7 mouse cellular contexts compared by ENCODE assay signal in genomic region chr10:122987671-122988128, GRCm38 (mm10).
DNase-seq lines count a peak whose midpoint lies in the region; TF ChIP-seq lines count a peak whose summit lies in the region.

No protein-coding gene starts in this region.

- peaks cover 5 to 9% of the 10 kb centered on the region in 2 experiments for H3K4me1 ChIP-seq in ES-E14 (ENCODE audit: control insufficient read depth in 2 of 2, insufficient read depth in 2 of 2, low read length in 2 of 2, poor library complexity in 1 of 2)
- peaks cover 3% of the 10 kb centered on the region for H3K4me1 ChIP-seq in bone marrow, adult 2 months (ENCODE audit: control insufficient read depth, insufficient read depth, low read length)
- peaks cover 43% of the 10 kb centered on the region for H3K4me1 ChIP-seq in erythroblast, embryonic 14.5 days (ENCODE audit: control insufficient read depth)

- no peaks in the 10 kb centered on the region for H3K9me3 ChIP-seq in ES-E14 (ENCODE audit: control insufficient read depth, insufficient read depth, low read depth, low read length)
- H3K9me3 ChIP-seq in erythroblast, embryonic 14.5 days (ENCODE audit: control insufficient read depth, low read length): no peaks in the 10 kb centered on the region

- H3K4me3 ChIP-seq in ES-E14 (ENCODE audit: insufficient read depth in 1 of 2, low read depth in 1 of 2, low read length in 2 of 2, poor library complexity in 1 of 2, severe bottlenecking in 1 of 2): 0 out of 4 replicates have a peak overlapping the region, but pooled peaks of 1 of the 2 experiments have one; percentile 5
- peak overlapping the region; percentile 42 for H3K4me3 ChIP-seq in bone marrow, adult 2 months (replicated peaks; ENCODE audit: control insufficient read depth, low read depth, low read length)
- H3K4me3 ChIP-seq in erythroblast, embryonic 14.5 days (replicated peaks): peak overlapping the region; percentile 87
- H3K4me3 ChIP-seq in layer of hippocampus, adult 2 months: no peak overlapping the region

- peak overlapping the region; percentile 53; the same call in 1 of the 2 replicates for H3K9ac ChIP-seq in ES-E14 (ENCODE audit: insufficient read depth, low read depth, low read length, poor library complexity, severe bottlenecking)

- peak; percentile 47 for DNase-seq in ES-E14 (ENCODE audit: low read depth, low spot score)
- peak; percentile 33 to 47 for DNase-seq in heart, postnatal 36 days
- DNase-seq in layer of hippocampus, adult 2 months (ENCODE audit: low spot score in 2 of 2): peak; percentile 44 to 57
- peak; percentile 44 for DNase-seq in lung, postnatal 14 days
- DNase-seq in right cerebral cortex, postnatal 36 days (ENCODE audit: low spot score in 2 of 2): peak; percentile 29 to 37

- no peaks in the 10 kb centered on the region for H3K27me3 ChIP-seq in erythroblast, embryonic 14.5 days (ENCODE audit: control insufficient read depth)

- intact Hi-C loops in heart, postnatal 36 days (cut with DNase I): loop anchor here (1.0 kb wide), 1 partner anchor 180 kb away; no protein-coding TSS in a partner anchor

- TF ChIP-seq POLR2A in bone marrow, adult 2 months (IDR thresholded peaks at IDR 0.05; ENCODE audit: borderline replicate concordance, control insufficient read depth, low read depth, low read length): no peak

- H3K27ac ChIP-seq in ES-E14 (ENCODE audit: insufficient read depth, low read depth, low read length, poor library complexity, severe bottlenecking): no peak overlapping the region
- no peak overlapping the region for H3K27ac ChIP-seq in bone marrow, adult 2 months (ENCODE audit: control insufficient read depth, insufficient read depth, low read depth, low read length, poor library complexity)
- H3K27ac ChIP-seq in layer of hippocampus, adult 2 months: 0 out of 2 replicates have a peak overlapping the region, but pooled peaks have one; percentile 1

- H3K36me3 ChIP-seq in ES-E14 (ENCODE audit: control insufficient read depth, insufficient read depth, low read length, poor library complexity, severe bottlenecking): peaks cover 3% of the 10 kb centered on the region; the same call in 1 of the 2 replicates
- peaks cover 20% of the 10 kb centered on the region for H3K36me3 ChIP-seq in erythroblast, embryonic 14.5 days (ENCODE audit: control insufficient read depth)

- in situ Hi-C loops in ES-E14 (cut with MboI; ENCODE audit: low sequenced_read_pairs in 2 of 2, unreplicated experiment in 2 of 2): no loop called here

- WGBS in bone marrow, adult 2 months: 8% methylated on average over 9 of the region's 9 CpGs

- peak; percentile 37; the same call in 1 of the 2 replicates for TF ChIP-seq CTCF in bone marrow, adult 2 months (IDR thresholded peaks at IDR 0.05; ENCODE audit: control insufficient read depth, insufficient read depth, low read length)
- peak; percentile 85 for TF ChIP-seq CTCF in layer of hippocampus, adult 2 months (conservative IDR thresholded peaks at IDR 0.05)

TF ChIP-seq in ES-E14, 5 proteins besides CTCF, POLR2A, EP300 and RAD21:
- TF ChIP-seq CHD2 (IDR thresholded peaks at IDR 0.05; ENCODE audit: low read depth, low read length): no peak
- no peak for TF ChIP-seq ZC3H11A (IDR thresholded peaks at IDR 0.05; ENCODE audit: borderline replicate concordance, low read depth, low read length)
- TF ChIP-seq MAFK (IDR thresholded peaks at IDR 0.05; ENCODE audit: insufficient read depth, low read depth, low read length): no peak
- TF ChIP-seq HCFC1 (IDR thresholded peaks at IDR 0.05; ENCODE audit: borderline replicate concordance, insufficient read depth, low read length): no peak
- TF ChIP-seq ZNF384 (IDR thresholded peaks at IDR 0.05; ENCODE audit: low read depth, low read length): no peak
